Mouse (Mus musculus) lung, postnatal 0 days (tissue): ENCODE data around the gene Zbtb16.

ENCODE experiments used
- CTCF ChIP-seq: IDR thresholded peaks from 2 replicates; pipeline ENCODE4 v1.5.1; 2016; ENCODE audit warnings: antibody characterized with exemption, mild to moderate bottlenecking
- EP300 ChIP-seq: IDR thresholded peaks from 2 replicates; pipeline ENCODE4 v1.6.1; 2016; ENCODE audit warnings: antibody characterized with exemption, mild to moderate bottlenecking, control low read depth

GRCm38 (mm10) chr9:48741433-48742077, 94.5 kb downstream of the Zbtb16 start:
- TF ChIP-seq EP300 (no peak), CTCF (no peak)
